8 mouse cellular contexts compared by ENCODE assay signal in genomic region chr17:74338937-74339804, GRCm38 (mm10). TPM values are rescaled to one million over a fixed set of nuclear protein-coding genes. Genes with fewer than 3 reads are reported as not detected.
DNase-seq lines count a peak whose midpoint lies in the region; ATAC-seq and TF ChIP-seq lines count a peak whose summit lies in the region.

Gene Spast (plus strand): TSS chr17:74338987.

- H3K4me3 ChIP-seq in CH12.LX (replicated peaks in 1 of 3; ENCODE audit: low read depth in 2 of 3, low read length in 2 of 3, poor library complexity in 1 of 3): peak within 1 kb of the TSS; percentile 85 to 94 (median 90)
- peak within 1 kb of the TSS; percentile 99 for H3K4me3 ChIP-seq in brown adipose tissue, adult 24 weeks (ENCODE audit: insufficient read depth, low read depth, low read length)
- H3K4me3 ChIP-seq in forebrain, embryonic 13.5 days: peak within 1 kb of the TSS; percentile 98
- peak within 1 kb of the TSS; percentile 94 for H3K4me3 ChIP-seq in heart, postnatal 0 days (ENCODE audit: low read depth, low read length)
- H3K4me3 ChIP-seq in lung, adult 2 months (replicated peaks; ENCODE audit: extremely low read depth, low read depth, low read length): peak within 1 kb of the TSS; percentile 96
- H3K4me3 ChIP-seq in neural tube, embryonic 14.5 days (ENCODE audit: low read depth, low read length): peak within 1 kb of the TSS; percentile 99
- peak within 1 kb of the TSS; percentile 90 for H3K4me3 ChIP-seq in testis, adult 2 months (ENCODE audit: control insufficient read depth, low read depth, low read length)

- no peaks in the 10 kb centered on the region for H3K9me3 ChIP-seq in CH12.LX (replicated peaks; ENCODE audit: low read length)
- H3K9me3 ChIP-seq in forebrain, embryonic 13.5 days (replicated peaks): no peaks in the 10 kb centered on the region
- no peaks in the 10 kb centered on the region for H3K9me3 ChIP-seq in heart, postnatal 0 days (replicated peaks; ENCODE audit: control insufficient read depth, low read length)
- no peaks in the 10 kb centered on the region for H3K9me3 ChIP-seq in neural tube, embryonic 14.5 days (ENCODE audit: control insufficient read depth, low read length)

- peak within 1 kb of the TSS; percentile 92 for H3K4me2 ChIP-seq in CH12.LX (ENCODE audit: insufficient read depth, low read depth, poor library complexity, severe bottlenecking)
- peak within 1 kb of the TSS; percentile 76 for H3K4me2 ChIP-seq in forebrain, embryonic 13.5 days
- H3K4me2 ChIP-seq in heart, postnatal 0 days (ENCODE audit: low read depth, low read length): peak within 1 kb of the TSS; percentile 92
- H3K4me2 ChIP-seq in neural tube, embryonic 14.5 days (ENCODE audit: low read depth, low read length): peak within 1 kb of the TSS; percentile 79

- peak; percentile 72 for ATAC-seq in forebrain, embryonic 13.5 days
- peak; percentile 84 for ATAC-seq in heart, postnatal 0 days (ENCODE audit: insufficient read depth, low read depth)
- peak; percentile 76 for ATAC-seq in neural tube, embryonic 14.5 days (ENCODE audit: low read depth)

- dilution Hi-C loops in CH12.LX (cut with MboI; ENCODE audit: extremely low pct_ligation_motif_present, extremely low pct_unique_long_range_greater_than_20kb, low sequenced_read_pairs): no loop called here

- peak within 1 kb of the TSS; percentile 71 for H3K27ac ChIP-seq in CH12.LX (ENCODE audit: insufficient read depth, low read depth)
- peak within 1 kb of the TSS; percentile 86 for H3K27ac ChIP-seq in brown adipose tissue, adult 24 weeks (replicated peaks; ENCODE audit: low read depth, low read length)
- H3K27ac ChIP-seq in forebrain, embryonic 13.5 days: peak within 1 kb of the TSS; percentile 98
- H3K27ac ChIP-seq in heart, postnatal 0 days (ENCODE audit: low read depth): peak within 1 kb of the TSS; percentile 98
- H3K27ac ChIP-seq in neural tube, embryonic 14.5 days (ENCODE audit: low read depth, low read length): peak within 1 kb of the TSS; percentile 98
- peak within 1 kb of the TSS; percentile 19 for H3K27ac ChIP-seq in testis, adult 2 months (ENCODE audit: control insufficient read depth, insufficient read depth, low read depth, low read length)

- H3K4me1 ChIP-seq in CH12.LX (ENCODE audit: control insufficient read depth in 1 of 2, insufficient read depth in 2 of 2): peaks cover 5 to 38% of the 10 kb centered on the region in 2 experiments; a peak in 3 of 4 replicates
- peaks cover 12% of the 10 kb centered on the region for H3K4me1 ChIP-seq in brown adipose tissue, adult 24 weeks (ENCODE audit: control insufficient read depth, insufficient read depth, insufficient read length, low read length)
- peaks cover 43% of the 10 kb centered on the region for H3K4me1 ChIP-seq in forebrain, embryonic 13.5 days
- peaks cover 21% of the 10 kb centered on the region for H3K4me1 ChIP-seq in heart, postnatal 0 days (ENCODE audit: control insufficient read depth, insufficient read depth)
- peaks cover 14% of the 10 kb centered on the region for H3K4me1 ChIP-seq in lung, adult 2 months (ENCODE audit: control insufficient read depth, insufficient read depth, low read length)
- H3K4me1 ChIP-seq in neural tube, embryonic 14.5 days (ENCODE audit: control insufficient read depth, insufficient read depth, low read length): peaks cover 31% of the 10 kb centered on the region
- peaks cover 3% of the 10 kb centered on the region for H3K4me1 ChIP-seq in testis, adult 2 months (ENCODE audit: control insufficient read depth, insufficient read depth, low read length)

- peaks cover 15% of the 10 kb centered on the region for H3K79me2 ChIP-seq in CH12.LX (replicated peaks; ENCODE audit: control insufficient read depth, extremely low read depth, insufficient read depth, poor library complexity, severe bottlenecking)

- TF ChIP-seq RAD21 in CH12.LX (IDR thresholded peaks at IDR 0.05; ENCODE audit: low read depth, low read length): no peak

- H3K27me3 ChIP-seq in CH12.LX (replicated peaks): no peaks in the 10 kb centered on the region
- H3K27me3 ChIP-seq in forebrain, embryonic 13.5 days: no peaks in the 10 kb centered on the region
- H3K27me3 ChIP-seq in heart, postnatal 0 days (ENCODE audit: control insufficient read depth, insufficient read depth, low read length): no peaks in the 10 kb centered on the region
- no peaks in the 10 kb centered on the region; the same call in 1 of the 2 replicates for H3K27me3 ChIP-seq in neural tube, embryonic 14.5 days (ENCODE audit: control insufficient read depth, insufficient read depth, low read length)
- no peaks in the 10 kb centered on the region for H3K27me3 ChIP-seq in testis, adult 2 months (ENCODE audit: control insufficient read depth, insufficient read depth, low read length)

- no peak for TF ChIP-seq CTCF in CH12.LX (conservative IDR thresholded peaks at IDR 0.05 in 1 of 2, IDR thresholded peaks at IDR 0.05 in 1 of 2; ENCODE audit: low read depth in 2 of 2, low read length in 2 of 2)
- no peak for TF ChIP-seq CTCF in heart, postnatal 0 days (IDR thresholded peaks at IDR 0.05; ENCODE audit: low read depth)
- no peak for TF ChIP-seq CTCF in lung, adult 2 months (IDR thresholded peaks at IDR 0.05; ENCODE audit: insufficient read depth, low read length)
- no peak for TF ChIP-seq CTCF in testis, adult 2 months (IDR thresholded peaks at IDR 0.05; ENCODE audit: control insufficient read depth, insufficient read depth, insufficient replicate concordance, low read depth, low read length)

- in situ Hi-C loops in CH12.LX (cut with MboI; ENCODE audit: low pct_ligation_motif_present, low pct_unique_long_range_greater_than_20kb, low sequenced_read_pairs): no loop called here

- DNase-seq in CH12.LX (ENCODE audit: extremely low read depth): peak; percentile 52
- DNase-seq in heart, postnatal 0 days (ENCODE audit: low spot score): peak; percentile 45
- DNase-seq in kidney, postnatal 36 days: peak; percentile 73 to 89
- peak; percentile 72 for DNase-seq in lung, adult 2 months

- no peak for TF ChIP-seq EP300 in CH12.LX (IDR thresholded peaks at IDR 0.05; ENCODE audit: low read length)
- TF ChIP-seq EP300 in heart, postnatal 0 days (IDR thresholded peaks at IDR 0.05; ENCODE audit: low read depth): no peak

- H3K36me3 ChIP-seq in CH12.LX (replicated peaks in 1 of 2; ENCODE audit: control insufficient read depth in 1 of 2, insufficient read depth in 1 of 2, low read length in 1 of 2): peaks cover 0 to 7% of the 10 kb centered on the region in 2 experiments
- peaks cover 5% of the 10 kb centered on the region for H3K36me3 ChIP-seq in forebrain, embryonic 13.5 days (ENCODE audit: poor library complexity, severe bottlenecking)
- H3K36me3 ChIP-seq in heart, postnatal 0 days (replicated peaks; ENCODE audit: control insufficient read depth, insufficient read depth, low read length): no peaks in the 10 kb centered on the region
- no peaks in the 10 kb centered on the region for H3K36me3 ChIP-seq in neural tube, embryonic 14.5 days (ENCODE audit: control insufficient read depth, insufficient read depth, low read length)
- no peaks in the 10 kb centered on the region for H3K36me3 ChIP-seq in testis, adult 2 months (ENCODE audit: control insufficient read depth, insufficient read depth, low read length)

- peak within 1 kb of the TSS; percentile 93 for H3K9ac ChIP-seq in CH12.LX (ENCODE audit: insufficient read depth, low read depth)
- H3K9ac ChIP-seq in forebrain, embryonic 13.5 days: peak within 1 kb of the TSS; percentile 99
- H3K9ac ChIP-seq in heart, postnatal 0 days (replicated peaks; ENCODE audit: low read depth, low read length): peak within 1 kb of the TSS; percentile 93
- H3K9ac ChIP-seq in neural tube, embryonic 14.5 days (replicated peaks; ENCODE audit: low read depth, low read length): peak within 1 kb of the TSS; percentile 97

- TF ChIP-seq POLR2A in CH12.LX (IDR thresholded peaks at IDR 0.05; ENCODE audit: low read depth, low read length): peak; percentile 37; the same call in 1 of the 2 replicates
- peak; percentile 65; the same call in 1 of the 2 replicates for TF ChIP-seq POLR2A in lung, adult 2 months (IDR thresholded peaks at IDR 0.05; ENCODE audit: borderline replicate concordance, extremely low read depth, low read depth, low read length)
- no peak; the same call in 1 of the 2 replicates for TF ChIP-seq POLR2A in testis, adult 2 months (IDR thresholded peaks at IDR 0.05; ENCODE audit: control insufficient read depth, low read depth, low read length)

- WGBS in forebrain, embryonic 13.5 days: under 1% methylated on average over 52 of the region's 90 CpGs
- WGBS in heart, postnatal 0 days: 1% methylated on average over 65 of the region's 90 CpGs
- WGBS in lung, adult 2 months: under 1% methylated on average over 81 of the region's 90 CpGs
- under 1% methylated on average over 66 of the region's 90 CpGs for WGBS in neural tube, embryonic 14.5 days

TF ChIP-seq in CH12.LX, 34 proteins besides CTCF, POLR2A, EP300 and RAD21 (continues in another document):
- TF ChIP-seq MYC (IDR thresholded peaks at IDR 0.05; ENCODE audit: low read depth, low read length): no peak
- TF ChIP-seq BHLHE40 (IDR thresholded peaks at IDR 0.05; ENCODE audit: low read depth, low read length): 0 out of 2 replicates have a peak, but pooled peaks have one; percentile 24
- peak; percentile 74; the same call in 1 of the 2 replicates for TF ChIP-seq UBTF (IDR thresholded peaks at IDR 0.05; ENCODE audit: low read depth, low read length)
- TF ChIP-seq MXI1 (IDR thresholded peaks at IDR 0.05; ENCODE audit: low read depth, low read length): peak; percentile 71
- TF ChIP-seq IRF4 (IDR thresholded peaks at IDR 0.05; ENCODE audit: low read depth, low read length): 0 out of 2 replicates have a peak, but pooled peaks have one; percentile 10
- no peak for TF ChIP-seq MAFK (IDR thresholded peaks at IDR 0.05; ENCODE audit: insufficient replicate concordance, low read length)
- TF ChIP-seq ZNF384 (IDR thresholded peaks at IDR 0.05; ENCODE audit: low read depth, low read length): no peak
- TF ChIP-seq TCF12 (IDR thresholded peaks at IDR 0.05; ENCODE audit: low read depth, low read length): peak; percentile 18; the same call in 1 of the 2 replicates
- TF ChIP-seq NELFE (IDR thresholded peaks at IDR 0.05; ENCODE audit: low read depth, low read length): peak; percentile 28; the same call in 1 of the 2 replicates

RNA-seq across cellular contexts. Expression of gene Spast, which starts in this region (rescaled TPM):
- total RNA-seq in CH12.LX (2012; rRNA removed): 15.0 and 17.3 TPM in 2 replicates
- 26.8 and 30.8 TPM in 2 replicates for total RNA-seq in CH12.LX (2014; rRNA removed)
- 19.5 and 21.7 TPM in 2 replicates for polyA plus RNA-seq in CH12.LX (2012; ENCODE audit: insufficient read length, low read depth)
- polyA plus RNA-seq in brown adipose tissue, adult 24 weeks (2012; ENCODE audit: insufficient read depth, insufficient read length, missing spikeins): 14.8 and 18.7 TPM in 2 replicates
- 25.3 and 25.7 TPM in 2 replicates for polyA plus RNA-seq in forebrain, embryonic 13.5 days (2015; fragmentation: Nextera tagmentation; extraction: Ambion mirVana)
- 27.0 and 29.9 TPM in 2 replicates for total RNA-seq in heart, postnatal 0 days (2014; rRNA removed; ENCODE audit: low replicate concordance)
- 10.3 and 10.5 TPM in 2 replicates for polyA plus RNA-seq in heart, postnatal 0 days (2015; fragmentation: Nextera tagmentation; extraction: Ambion mirVana)
- polyA plus RNA-seq in lung, adult 2 months (2012; rRNA removed): 5.1 and 5.9 TPM in 2 replicates
- 48.5 and 51.5 TPM in 2 replicates for polyA plus RNA-seq in neural tube, embryonic 14.5 days (2014; fragmentation: Nextera tagmentation; extraction: Ambion mirVana)
- polyA plus RNA-seq in testis, adult 2 months (2012; rRNA removed): 22.0 and 23.3 TPM in 2 replicates

Comparison
In these comparisons a context has a peak if more than half of its experiments do, and no peak if none do; other contexts are left out.
1. Peak in every context shown above with its lines: DNase-seq, ATAC-seq, H3K4me3 ChIP-seq and H3K27ac ChIP-seq.
2. H3K27ac ChIP-seq: peak in every context shown above with its lines; median percentile 98 in forebrain, embryonic 13.5 days; 98 in heart, postnatal 0 days; 98 in neural tube, embryonic 14.5 days; 86 in brown adipose tissue, adult 24 weeks; 71 in CH12.LX; 19 in testis, adult 2 months.